Mouse (Mus musculus) T-helper 17 cell (primary cell): Measurements from ENCODE around the gene Med9.

Experiments
- in situ Hi-C, 2 experiments: fragments of 300-600 bp; cut with MboI, MseI; formaldehyde crosslinking; loops; 1 replicate in 1 of 2; 2 replicates in 1 of 2; pipeline ENCODE4 v1.15.1; 2025; ENCODE audit warnings: high pct_unique_total_duplicates in 2 of 2

Med9 gene

DNA sequence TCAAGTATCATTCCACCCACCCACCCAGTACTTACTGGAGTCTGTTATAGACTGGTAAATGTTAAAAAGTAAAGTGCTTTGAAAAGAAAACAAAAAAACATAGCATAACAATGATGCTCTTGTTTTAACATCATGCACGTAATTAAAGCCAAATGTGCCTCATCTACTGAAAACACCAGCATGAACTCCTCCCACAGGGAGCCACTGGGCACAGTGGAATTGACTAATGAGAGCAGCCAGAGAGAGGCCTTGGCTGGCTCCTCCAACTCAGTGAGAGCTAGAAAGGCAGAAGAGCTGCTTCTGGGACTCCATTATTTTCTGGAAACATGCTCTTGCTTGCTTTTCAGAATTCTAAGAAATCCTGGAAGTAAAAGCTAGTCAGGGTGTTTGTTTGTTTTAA is 41.4 kb downstream of the Med9 start:
- in situ Hi-C loops: no loop called here

DNA sequence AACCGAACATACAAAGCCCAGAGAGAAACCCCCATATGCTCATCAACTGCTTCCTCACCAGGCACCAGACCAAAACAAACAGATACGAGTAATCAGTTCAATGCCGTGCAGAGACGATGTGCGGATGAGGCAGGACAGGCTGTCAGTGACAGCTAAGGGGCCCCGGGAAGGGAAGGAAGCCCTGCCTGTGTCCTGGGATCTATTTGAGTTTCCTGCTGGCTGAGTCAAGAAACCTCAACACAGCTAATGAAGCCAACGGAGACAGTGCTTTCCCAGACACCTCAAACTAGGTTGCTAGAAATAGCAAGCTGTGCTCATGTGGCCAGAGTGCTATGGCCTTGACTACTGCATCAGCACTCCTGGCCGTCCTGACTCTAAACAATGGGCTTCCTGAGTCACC is 43.4 kb downstream of the Med9 start:
- in situ Hi-C loops: loop anchor here in 1 of 2 experiments (10.0 kb wide), 1 partner anchor 657 kb away; no protein-coding TSS in a partner anchor

DNA sequence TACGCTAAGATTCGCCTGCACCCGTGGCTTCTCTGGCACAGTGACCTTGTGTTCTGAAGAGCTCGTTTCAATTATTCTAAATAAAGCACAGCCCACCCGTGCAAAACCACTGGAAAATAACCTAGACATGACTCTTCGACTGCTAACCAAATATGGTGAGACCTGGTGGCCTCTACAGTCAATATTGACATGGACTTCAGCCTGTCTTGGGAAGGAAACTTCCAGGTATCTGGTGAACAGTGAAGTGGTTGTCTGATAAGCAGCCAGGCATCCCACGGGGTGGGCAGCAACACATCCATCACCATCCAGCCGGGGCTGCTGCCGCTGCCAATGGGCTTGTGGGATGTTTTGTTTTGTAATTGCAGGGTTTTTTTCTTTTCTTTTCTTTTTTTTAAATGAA is 46.3 kb downstream of the Med9 start:
- in situ Hi-C loops: loop anchor here in 1 of 2 experiments (10.0 kb wide), 1 partner anchor 660 kb away; no protein-coding TSS in a partner anchor

GRCm38 (mm10) chr11:60001231-60001980 is 53.4 kb downstream of the Med9 start:
- in situ Hi-C loops: loop anchor here in 1 of 2 experiments (5.0 kb wide), 1 partner anchor 104 kb away; no protein-coding TSS in a partner anchor

- in situ Hi-C loops: loop anchor here in 1 of 2 experiments (5.0 kb wide), 1 partner anchor 107 kb away; no protein-coding TSS in a partner anchor
These were observed 55.8 kb downstream of the Med9 start for GRCm38 (mm10) chr11:60003811-60004210.

- in situ Hi-C loops: loop anchor here in 1 of 2 experiments (5.0 kb wide), 1 partner anchor 107 kb away; no protein-coding TSS in a partner anchor
These were observed 56.7 kb downstream of the Med9 start for GRCm38 (mm10) chr11:60004716-60005115.

DNA sequence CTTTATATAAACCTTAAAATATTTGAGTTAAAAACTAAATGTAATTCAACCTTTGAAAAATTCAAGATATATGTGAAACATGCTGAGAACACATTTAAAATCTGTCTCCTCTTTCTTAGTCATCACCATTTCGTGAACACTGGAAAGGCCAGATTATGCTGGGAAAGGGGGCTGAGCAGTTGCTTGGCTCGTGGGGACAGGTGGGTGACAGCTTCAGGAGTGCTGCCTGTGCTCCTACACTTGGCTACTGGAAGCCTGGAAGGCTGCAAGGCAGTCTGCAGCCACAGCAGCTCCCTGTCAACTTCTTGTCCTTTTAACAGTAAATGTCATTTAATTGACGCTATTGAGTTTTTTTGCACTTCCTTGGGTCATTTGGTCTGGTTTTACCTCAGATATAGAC is 57.9 kb downstream of the Med9 start:
- in situ Hi-C loops: no loop called here

GRCm38 (mm10) chr11:60009451-60009850 is 61.4 kb downstream of the Med9 start:
- in situ Hi-C loops: no loop called here

DNA sequence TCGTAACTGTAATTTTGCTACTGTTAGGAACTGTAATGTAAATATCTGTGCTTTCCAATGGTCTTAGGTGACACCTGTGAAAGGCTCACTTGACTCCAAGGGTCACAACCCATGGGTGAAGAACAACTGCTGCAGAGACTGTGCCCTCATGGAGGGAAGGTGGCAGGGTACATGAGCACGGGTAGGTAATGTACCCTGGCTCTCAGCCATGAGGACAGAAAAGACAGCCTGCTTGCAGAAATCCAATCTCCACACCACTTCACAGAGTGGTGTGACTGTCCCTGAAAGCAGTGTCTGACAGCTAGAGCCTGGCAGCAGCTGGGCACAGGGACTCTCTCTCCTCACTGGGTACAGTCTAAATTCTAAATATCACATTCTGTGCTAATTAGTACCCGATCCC is 63.5 kb downstream of the Med9 start:
- in situ Hi-C loops: no loop called here
